Mouse (Mus musculus): Measurements from ENCODE around the gene Gm525.
"Not testable (repeated sequence)": the region's sequence is repeated elsewhere in the genome, so short reads cannot be mapped to it uniquely, and the experiment has no call there.

Gm525 gene

DNA sequence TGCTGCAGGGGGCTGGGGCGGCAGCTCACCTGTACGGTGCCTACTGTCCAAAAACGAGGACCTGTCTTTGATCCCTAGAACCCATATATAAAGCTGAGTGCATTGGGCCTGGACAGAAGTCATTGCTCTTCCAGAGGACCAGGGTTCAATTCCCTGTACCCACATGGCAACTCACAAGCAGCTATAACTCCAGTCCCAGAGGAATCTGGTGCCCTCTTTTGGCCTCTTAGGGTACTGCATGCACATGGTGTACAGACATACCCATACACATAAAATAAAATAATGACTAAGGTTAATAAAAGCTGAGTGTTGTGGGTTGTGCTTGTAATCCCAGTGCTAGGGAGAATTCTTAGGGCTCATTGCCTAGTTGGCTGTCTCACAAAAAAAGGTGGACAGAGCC lies 8.3 kb upstream of the Gm525 start:
- DNase-seq: no peak

DNA sequence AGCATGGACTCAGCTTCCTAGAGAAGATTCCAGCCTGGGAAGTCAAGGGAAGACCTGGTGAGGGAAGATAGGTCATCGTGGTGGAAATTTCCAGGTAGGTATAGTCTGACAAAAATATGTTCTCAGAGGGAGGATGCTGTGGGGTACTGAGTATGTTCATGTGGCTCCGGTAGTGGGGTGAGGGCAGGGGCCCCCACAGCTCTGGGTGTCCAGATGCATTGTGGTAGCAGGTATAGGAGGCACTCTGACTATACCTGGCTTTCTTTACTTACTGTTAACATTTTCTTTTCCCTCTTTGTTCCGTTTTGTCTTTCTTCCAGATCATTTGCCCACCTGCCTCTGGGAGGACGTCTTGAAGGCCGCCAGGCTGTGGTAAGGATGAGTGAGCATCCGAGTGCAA lies 7.5 kb upstream of the Gm525 start:
- DNase-seq: no peak

- DNase-seq: no peak
Measured at GRCm38 (mm10) chr11:89066750-89067149, 6.9 kb upstream of the Gm525 start, which contains the start of gene Dgke. TSS of gene Dgke (minus strand) at chr11:89066850.

GRCm38 (mm10) chr11:89067301-89067822 lies 6.3 kb upstream of the Gm525 start:
- DNase-seq: no peak

DNA sequence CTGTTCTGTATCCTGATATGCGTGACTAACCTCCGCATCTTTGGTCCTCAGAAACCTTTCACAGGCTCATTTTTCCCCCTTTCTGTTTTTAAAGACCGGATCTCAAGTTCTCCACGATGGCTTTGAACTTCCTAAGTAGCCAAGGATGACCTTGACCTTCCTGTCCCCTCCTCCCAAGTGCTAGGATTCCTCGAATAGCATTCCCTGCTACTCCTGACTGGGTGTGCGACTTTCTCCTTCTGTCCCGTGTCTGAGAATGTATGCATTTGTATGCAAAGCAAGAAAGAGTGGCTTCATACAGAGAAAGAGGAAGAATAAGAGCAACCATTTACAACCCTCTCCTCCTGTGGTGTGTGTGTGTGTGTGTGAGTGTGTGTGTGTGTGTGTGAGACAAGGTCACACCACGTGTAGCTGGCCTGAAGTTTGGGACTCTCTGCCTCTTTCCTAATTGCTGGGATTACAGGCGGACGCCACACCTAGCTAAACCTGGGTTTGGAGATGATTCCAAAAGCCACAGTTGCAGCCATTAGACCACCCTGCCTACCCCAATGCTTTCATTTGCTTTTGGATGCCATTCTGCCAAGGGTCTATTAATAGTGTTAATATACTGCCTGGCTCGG lies 5.7 kb upstream of the Gm525 start:
- no peak for DNase-seq

GRCm38 (mm10) chr11:89068649-89069048 lies 5.0 kb upstream of the Gm525 start:
- no peak for DNase-seq

DNA sequence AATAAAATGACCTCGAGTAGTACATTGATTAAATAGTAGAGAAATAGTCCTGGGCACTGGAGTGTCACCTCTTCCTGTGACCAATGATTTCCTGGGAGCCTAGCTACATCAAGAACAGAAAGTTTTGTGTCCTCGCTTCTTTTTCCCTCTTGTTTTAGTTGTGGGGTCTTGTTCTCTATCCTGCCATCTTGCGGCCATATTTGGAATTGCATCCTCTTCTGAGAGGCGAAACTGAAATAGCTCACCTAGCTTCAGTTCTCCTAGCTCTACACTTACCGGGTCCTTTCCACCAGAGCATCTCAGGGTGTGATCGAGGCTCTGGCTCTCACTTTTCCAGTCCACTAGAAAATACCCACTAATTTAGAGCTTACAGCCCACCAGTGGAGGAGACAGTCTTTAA lies 4.3 kb upstream of the Gm525 start:
- DNase-seq: peak; percentile 79

GRCm38 (mm10) chr11:89071522-89071921 lies 2.1 kb upstream of the Gm525 start:
- DNase-seq: no peak

GRCm38 (mm10) chr11:89074783-89075413 lies 1.3 kb downstream of the Gm525 start:
- DNase-seq: no peak

GRCm38 (mm10) chr11:89076370-89076821 lies 2.8 kb downstream of the Gm525 start:
- no peak for DNase-seq

GRCm38 (mm10) chr11:89077601-89078000 lies 4.0 kb downstream of the Gm525 start:
- DNase-seq: no peak

GRCm38 (mm10) chr11:89078305-89078704 lies 4.7 kb downstream of the Gm525 start:
- no peak for DNase-seq

- DNase-seq: no peak
Measured at GRCm38 (mm10) chr11:89078996-89079680, 5.5 kb downstream of the Gm525 start.

DNA sequence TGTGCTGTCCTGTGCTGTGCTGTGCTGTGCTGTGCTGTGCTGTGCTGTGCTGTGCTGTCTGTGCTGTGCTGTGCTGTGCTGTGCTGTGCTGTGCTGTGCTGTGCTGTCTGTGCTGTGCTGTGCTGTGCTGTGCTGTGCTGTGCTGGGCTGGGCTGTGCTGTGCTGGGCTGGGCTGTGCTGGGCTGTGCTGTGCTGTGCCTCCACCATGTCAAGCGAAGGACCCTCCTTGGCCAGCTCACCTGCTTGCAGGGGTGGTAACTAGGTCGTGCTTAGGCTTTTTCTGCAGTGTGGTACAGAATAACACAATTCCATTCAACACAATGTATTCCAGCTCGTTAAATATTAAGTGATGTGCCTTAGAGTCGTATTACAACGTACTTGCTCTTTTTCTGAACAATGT lies 8.3 kb downstream of the Gm525 start:
- not testable (repeated sequence) for DNase-seq

DNA sequence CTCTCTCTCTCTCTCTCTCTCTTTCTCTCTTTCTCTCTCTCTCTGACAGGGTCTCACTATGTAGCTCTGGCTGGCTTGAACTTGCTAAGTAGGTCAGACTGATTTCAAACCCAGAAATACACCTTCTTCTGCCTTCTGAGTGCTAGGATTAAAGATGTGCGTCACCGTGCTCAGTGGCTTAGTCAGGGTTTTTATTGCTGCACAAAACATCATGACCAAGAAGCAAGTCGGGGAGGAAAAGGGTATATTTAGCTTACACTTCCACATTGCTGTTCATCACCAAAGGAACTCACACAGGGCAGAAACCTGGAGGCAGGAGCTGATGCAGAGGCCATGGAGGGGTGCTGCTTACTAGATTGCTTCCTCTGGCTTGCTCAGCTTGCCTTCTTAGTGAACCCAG lies 9.1 kb downstream of the Gm525 start:
- not testable (repeated sequence) for DNase-seq

GRCm38 (mm10) chr11:89084601-89085000 lies 11.0 kb downstream of the Gm525 start:
- DNase-seq: peak; percentile 63

DNA sequence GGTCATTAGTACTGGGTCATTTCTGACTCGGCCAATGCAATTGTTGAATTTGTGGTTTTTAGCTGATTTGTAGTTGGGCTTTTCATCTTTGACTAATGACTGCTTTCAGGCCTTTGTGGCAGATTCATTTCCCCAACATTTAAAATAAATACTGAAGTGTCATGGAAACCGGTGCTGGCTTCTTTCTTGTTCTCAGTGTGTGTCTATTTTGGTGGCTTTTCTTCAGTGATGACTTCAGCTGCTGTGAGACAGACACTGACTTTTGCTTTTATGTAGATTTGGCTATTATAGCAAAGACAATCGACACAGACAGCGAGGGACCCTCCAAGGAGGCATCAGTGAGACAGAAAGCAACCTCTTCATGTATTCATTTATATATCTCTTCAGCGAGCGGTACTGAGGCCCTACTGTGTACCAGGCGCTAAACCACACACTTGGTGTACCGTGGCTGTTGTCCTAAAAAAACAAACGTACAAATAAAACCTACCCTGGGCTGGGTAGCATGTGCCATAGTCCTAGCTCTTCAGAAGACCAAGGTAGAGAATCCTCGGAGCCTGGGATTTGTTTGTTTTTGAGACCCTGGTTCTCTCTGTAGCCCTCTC lies 12.7 kb downstream of the Gm525 start:
- DNase-seq: no peak

GRCm38 (mm10) chr11:89088754-89089153 lies 15.1 kb downstream of the Gm525 start:
- DNase-seq: no peak

DNA sequence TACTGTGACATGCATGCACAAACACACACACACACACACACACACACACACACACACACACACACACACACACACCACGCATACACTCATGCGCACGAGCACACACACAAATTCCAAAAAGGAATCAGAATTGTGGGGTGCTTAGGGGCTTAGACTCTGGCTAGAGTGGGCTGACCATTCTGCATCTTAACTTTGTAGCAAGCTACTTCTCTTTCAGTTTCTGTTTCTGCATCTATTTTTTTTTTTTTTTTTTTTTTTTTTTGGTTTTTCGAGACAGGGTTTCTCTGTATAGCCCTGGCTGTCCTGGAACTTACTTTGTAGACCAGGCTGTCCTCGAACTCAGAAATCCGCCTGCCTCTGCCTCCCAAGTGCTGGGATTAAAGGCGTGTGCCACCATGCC lies 16.7 kb downstream of the Gm525 start:
- not testable (repeated sequence) for DNase-seq

DNA sequence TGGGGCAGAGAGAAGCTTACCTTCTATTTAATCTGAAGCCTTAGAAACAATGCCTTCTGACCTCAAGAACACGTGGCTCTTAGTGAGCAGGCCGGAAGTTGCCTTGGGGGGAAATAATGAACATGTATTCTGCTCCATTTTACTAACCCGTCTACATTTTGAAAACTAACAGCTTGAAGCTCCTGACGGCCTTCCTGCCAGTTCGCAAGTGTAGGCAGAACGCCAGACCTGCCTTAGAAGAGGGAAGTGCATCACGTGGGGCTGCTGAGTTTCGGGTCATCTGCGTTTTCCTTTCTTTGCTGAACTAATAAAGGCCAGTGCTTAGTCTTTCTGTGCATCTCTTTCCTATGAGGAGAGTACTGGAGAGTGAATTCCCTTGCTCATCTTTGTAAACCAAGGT lies 19.1 kb downstream of the Gm525 start:
- peak; percentile 51 for DNase-seq

- no peak for DNase-seq
Measured at GRCm38 (mm10) chr11:89095306-89095705, 21.7 kb downstream of the Gm525 start.

DNA sequence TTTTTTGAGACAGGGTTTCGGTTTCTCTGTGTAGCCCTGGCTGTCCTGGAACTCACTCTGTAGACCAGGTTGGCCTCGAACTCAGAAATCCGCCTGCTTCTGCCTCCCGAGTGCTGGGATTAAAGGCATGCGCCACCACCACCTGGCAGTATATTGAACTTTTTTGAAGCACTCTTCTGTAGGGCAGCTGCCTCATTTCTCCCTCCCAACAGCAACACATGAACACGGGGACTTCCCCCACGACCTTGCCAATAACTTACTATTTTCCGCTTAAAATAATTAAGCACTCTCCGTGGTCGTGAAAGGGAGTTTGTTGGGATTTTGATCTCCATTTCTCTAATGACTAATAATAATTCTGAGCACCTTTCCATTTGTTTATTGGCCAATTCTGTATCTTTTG lies 23.7 kb downstream of the Gm525 start:
- DNase-seq: not testable (repeated sequence)

DNA sequence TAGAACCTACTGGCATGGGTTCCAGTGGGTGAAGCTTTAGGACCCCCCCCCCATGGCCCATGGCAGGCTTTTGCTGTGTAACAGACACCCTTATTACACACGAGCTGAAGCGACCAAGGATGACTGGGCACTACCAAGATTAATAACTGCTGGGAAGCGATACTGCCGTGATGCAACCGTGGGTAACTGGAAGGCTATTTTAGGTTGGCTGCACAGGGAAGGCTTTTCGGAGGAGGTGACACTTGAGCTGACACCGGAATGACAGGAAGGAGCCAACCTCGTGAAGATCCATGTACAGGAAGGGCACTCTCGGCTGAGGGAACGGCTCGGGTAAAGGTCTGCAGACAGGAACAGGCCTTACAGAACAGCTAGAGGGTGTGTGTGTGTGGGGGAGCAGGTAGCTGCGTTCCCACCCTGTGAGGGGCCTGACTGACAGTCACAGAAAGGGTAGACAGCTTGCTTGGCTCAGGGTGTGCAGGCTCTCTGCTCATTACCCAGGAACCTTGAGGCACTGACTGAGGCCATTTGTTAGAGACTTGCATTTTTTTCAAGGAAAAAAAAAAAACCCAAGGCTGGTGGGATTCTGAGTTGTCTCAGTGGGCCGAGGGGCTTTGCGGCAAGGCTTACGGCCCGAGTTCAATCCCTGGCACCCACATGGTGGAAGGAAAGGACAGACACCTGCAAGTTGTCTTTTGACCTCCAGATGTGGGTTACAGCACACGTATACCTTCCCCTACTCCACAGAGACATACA lies 24.6 kb downstream of the Gm525 start:
- no peak for DNase-seq

All from lung, postnatal 14 days (tissue).